Mouse (Mus musculus): ENCODE measurements at regions not wholly inside any gene's neighbourhood (a gene's known extent, or its start where the extent isn't known, plus 50 kb on each side); places are given as distances from the start of the nearest gene placed in this dataset.

DNA sequence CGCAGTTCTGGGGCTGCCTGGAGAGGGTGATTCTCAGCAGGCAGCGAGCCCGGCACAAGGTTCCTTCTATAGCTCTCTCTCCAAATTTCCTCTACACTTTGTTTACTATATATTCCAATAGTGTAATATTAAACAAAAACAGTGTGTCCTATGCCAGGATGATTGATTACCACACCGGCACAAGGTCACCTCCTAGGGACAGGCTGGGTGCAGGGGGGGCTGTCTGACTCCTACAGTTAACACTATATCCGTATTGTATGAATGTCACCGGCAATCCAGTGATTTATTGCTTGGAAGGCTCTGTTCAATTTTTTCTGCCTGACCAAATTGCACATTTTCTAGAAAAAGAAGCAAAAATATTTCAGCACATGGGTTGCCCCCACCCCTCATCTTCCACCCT lies 305.9 kb upstream of the Mgmt start:
- Histone ChIP-seq H3K9ac (replicated peaks; ENCODE audit: low read depth, low read length) (no peak overlapping the region), H3K27me3 (ENCODE audit: control insufficient read depth, insufficient read depth, low read length) (0 out of 2 replicates have a peak, but pooled peaks cover 3% of the 10 kb centered on the region), H3K4me3 (ENCODE audit: low read depth, low read length) (no peak overlapping the region), H3K4me1 (ENCODE audit: control insufficient read depth, insufficient read depth, low read length) (peaks cover 8% of the 10 kb centered on the region; the same call in 1 of the 2 replicates), H3K4me2 (replicated peaks; ENCODE audit: low read depth, low read length) (no peak overlapping the region), H3K9me3 (ENCODE audit: control insufficient read depth, low read depth, low read length) (no peaks in the 10 kb centered on the region), H3K27ac (ENCODE audit: low read length) (no peak overlapping the region), H3K36me3 (ENCODE audit: control insufficient read depth, insufficient read depth, low read length) (no peaks in the 10 kb centered on the region)
- ATAC-seq (ENCODE audit: insufficient number of reproducible peaks, insufficient read depth, low FRiP score, low read depth): no peak
- 38% methylated on average over 6 of the region's 6 CpGs for WGBS

DNA sequence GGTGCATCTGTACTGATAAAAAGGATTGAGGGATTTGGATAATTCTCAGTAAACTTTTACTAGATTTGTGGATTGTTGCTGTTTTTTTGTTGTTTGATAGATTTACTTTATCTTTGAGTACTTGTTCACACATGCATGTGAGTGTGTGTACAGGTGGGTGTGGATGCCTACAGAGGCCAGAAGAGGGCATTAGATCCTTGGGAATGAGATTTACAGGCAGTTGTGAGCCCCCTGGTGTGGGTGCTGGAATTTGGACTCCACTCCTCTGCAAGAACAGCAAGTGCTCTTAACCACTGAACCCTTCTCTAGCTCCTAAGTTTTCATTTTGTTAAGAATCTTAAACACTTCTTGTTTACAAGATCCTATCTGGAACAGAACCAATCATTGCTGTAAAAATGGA lies 303.5 kb upstream of the Mgmt start:
- Histone ChIP-seq H3K9me3 (ENCODE audit: control insufficient read depth, low read depth, low read length) (no peaks in the 10 kb centered on the region), H3K4me2 (replicated peaks; ENCODE audit: low read depth, low read length) (no peak overlapping the region), H3K27me3 (ENCODE audit: control insufficient read depth, insufficient read depth, low read length) (no peaks in the 10 kb centered on the region), H3K9ac (replicated peaks; ENCODE audit: low read depth, low read length) (no peak overlapping the region), H3K27ac (ENCODE audit: low read length) (no peak overlapping the region), H3K4me1 (ENCODE audit: control insufficient read depth, insufficient read depth, low read length) (peaks cover 8% of the 10 kb centered on the region; the same call in 1 of the 2 replicates), H3K36me3 (ENCODE audit: control insufficient read depth, insufficient read depth, low read length) (no peaks in the 10 kb centered on the region), H3K4me3 (ENCODE audit: low read depth, low read length) (no peak overlapping the region)
- no peak for ATAC-seq (ENCODE audit: insufficient number of reproducible peaks, insufficient read depth, low FRiP score, low read depth)

DNA sequence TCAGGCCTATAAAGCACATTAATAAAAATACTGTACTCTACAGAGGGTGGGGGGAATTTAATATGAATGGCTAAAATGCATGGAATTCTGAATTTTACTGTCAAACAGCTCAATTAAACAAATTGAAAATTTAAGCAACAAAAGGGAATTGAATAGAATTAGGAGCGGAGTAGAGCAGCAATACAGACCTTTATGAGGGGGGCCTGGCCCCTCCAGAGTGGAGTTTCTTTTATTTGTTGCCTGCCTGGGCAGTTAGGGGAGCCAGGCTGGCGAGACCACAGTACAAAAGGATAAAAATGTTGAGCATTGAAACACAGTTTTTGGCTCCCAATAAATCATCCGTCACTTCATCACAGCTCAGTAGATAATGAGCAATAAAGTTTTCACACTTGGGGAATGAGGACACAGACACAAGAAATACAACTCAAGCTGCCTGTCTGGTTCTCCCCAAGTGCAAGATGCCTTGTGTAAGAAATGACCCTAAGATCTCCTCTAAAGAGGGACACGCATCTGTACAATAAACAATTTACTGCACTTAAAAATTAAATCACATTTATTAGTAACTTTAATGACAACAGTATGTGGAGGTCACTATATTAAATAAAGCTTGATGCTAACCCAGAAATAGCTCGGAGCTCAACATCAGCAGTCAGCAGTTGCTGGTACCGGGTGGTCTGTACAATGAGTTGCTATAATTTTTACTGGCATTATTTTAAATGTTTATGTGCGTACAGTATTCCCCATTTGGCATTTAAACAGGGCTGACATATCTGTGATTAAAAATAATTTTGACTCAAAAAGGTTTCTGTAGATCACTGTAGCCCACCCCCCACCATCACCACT lies 286.9 kb upstream of the Mgmt start:
- Histone ChIP-seq H3K36me3 (ENCODE audit: control insufficient read depth, insufficient read depth, low read length) (no peaks in the 10 kb centered on the region), H3K4me3 (ENCODE audit: low read depth, low read length) (no peak overlapping the region), H3K4me2 (replicated peaks; ENCODE audit: low read depth, low read length) (no peak overlapping the region), H3K9ac (replicated peaks; ENCODE audit: low read depth, low read length) (no peak overlapping the region), H3K9me3 (ENCODE audit: control insufficient read depth, low read depth, low read length) (no peaks in the 10 kb centered on the region), H3K4me1 (ENCODE audit: control insufficient read depth, insufficient read depth, low read length) (no peaks in the 10 kb centered on the region), H3K27ac (ENCODE audit: low read length) (no peak overlapping the region), H3K27me3 (ENCODE audit: control insufficient read depth, insufficient read depth, low read length) (0 out of 2 replicates have a peak, but pooled peaks cover 3% of the 10 kb centered on the region)
- 73% methylated on average over 7 of the region's 7 CpGs for WGBS
- no peak for ATAC-seq (ENCODE audit: insufficient number of reproducible peaks, insufficient read depth, low FRiP score, low read depth)

DNA sequence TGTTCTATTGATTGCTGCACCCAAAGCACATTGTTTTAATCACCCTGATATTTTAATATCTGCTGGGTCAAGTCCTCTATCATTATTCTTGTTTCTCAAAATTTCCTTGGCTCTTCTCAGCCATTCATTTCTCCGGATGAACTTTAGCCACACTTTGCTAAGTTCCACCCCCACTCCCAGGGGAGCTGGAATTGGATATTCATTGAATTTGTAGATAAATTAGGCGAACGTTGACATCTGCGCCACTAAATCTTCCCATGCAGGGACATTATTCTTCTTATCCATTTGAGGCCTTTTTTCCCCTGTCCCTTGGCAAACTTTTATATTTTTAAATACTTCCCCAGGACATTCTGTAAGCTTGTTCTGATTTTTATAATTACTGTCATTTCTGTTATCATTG lies 280.9 kb upstream of the Mgmt start:
- Histone ChIP-seq H3K36me3 (ENCODE audit: control insufficient read depth, insufficient read depth, low read length) (no peaks in the 10 kb centered on the region), H3K4me3 (ENCODE audit: low read depth, low read length) (no peak overlapping the region), H3K27ac (ENCODE audit: low read length) (no peak overlapping the region), H3K9me3 (ENCODE audit: control insufficient read depth, low read depth, low read length) (no peaks in the 10 kb centered on the region), H3K4me1 (ENCODE audit: control insufficient read depth, insufficient read depth, low read length) (no peaks in the 10 kb centered on the region), H3K4me2 (replicated peaks; ENCODE audit: low read depth, low read length) (no peak overlapping the region), H3K9ac (replicated peaks; ENCODE audit: low read depth, low read length) (no peak overlapping the region), H3K27me3 (ENCODE audit: control insufficient read depth, insufficient read depth, low read length) (no peaks in the 10 kb centered on the region)
- ATAC-seq (ENCODE audit: insufficient number of reproducible peaks, insufficient read depth, low FRiP score, low read depth): no peak
- WGBS: 71% methylated on average over 4 of the region's 4 CpGs

DNA sequence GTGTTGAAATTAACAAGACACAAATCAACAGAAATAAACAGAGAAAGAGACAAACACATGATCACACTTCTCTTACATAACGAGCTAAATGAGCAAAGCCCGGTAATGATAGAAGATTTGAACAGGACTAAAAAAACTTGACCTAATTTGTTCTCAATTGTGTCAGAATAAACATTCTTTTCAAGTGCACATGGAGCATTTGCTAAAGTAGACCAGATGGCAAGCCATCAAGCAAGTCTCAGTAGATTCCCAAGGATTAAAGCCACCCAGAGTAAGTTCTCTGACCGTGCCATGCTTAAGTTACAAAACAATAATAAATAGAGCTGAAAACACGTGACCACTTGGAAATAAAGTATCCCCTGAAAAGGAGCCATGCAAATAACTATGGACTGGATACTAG lies 269.9 kb upstream of the Mgmt start:
- H3K4me1 ChIP-seq (ENCODE audit: control insufficient read depth, insufficient read depth, low read length): no peaks in the 10 kb centered on the region
- no peaks in the 10 kb centered on the region for H3K27me3 ChIP-seq (ENCODE audit: control insufficient read depth, insufficient read depth, low read length)
- H3K36me3 ChIP-seq (ENCODE audit: control insufficient read depth, insufficient read depth, low read length): no peaks in the 10 kb centered on the region
- no peak overlapping the region for H3K9ac ChIP-seq (replicated peaks; ENCODE audit: low read depth, low read length)
- WGBS: 53% methylated on average over 4 of the region's 4 CpGs
- no peak overlapping the region for H3K27ac ChIP-seq (ENCODE audit: low read length)
- no peak overlapping the region for H3K4me3 ChIP-seq (ENCODE audit: low read depth, low read length)
- no peaks in the 10 kb centered on the region for H3K9me3 ChIP-seq (ENCODE audit: control insufficient read depth, low read depth, low read length)
- H3K4me2 ChIP-seq (replicated peaks; ENCODE audit: low read depth, low read length): no peak overlapping the region
- ATAC-seq (ENCODE audit: insufficient number of reproducible peaks, insufficient read depth, low FRiP score, low read depth): no peak

DNA sequence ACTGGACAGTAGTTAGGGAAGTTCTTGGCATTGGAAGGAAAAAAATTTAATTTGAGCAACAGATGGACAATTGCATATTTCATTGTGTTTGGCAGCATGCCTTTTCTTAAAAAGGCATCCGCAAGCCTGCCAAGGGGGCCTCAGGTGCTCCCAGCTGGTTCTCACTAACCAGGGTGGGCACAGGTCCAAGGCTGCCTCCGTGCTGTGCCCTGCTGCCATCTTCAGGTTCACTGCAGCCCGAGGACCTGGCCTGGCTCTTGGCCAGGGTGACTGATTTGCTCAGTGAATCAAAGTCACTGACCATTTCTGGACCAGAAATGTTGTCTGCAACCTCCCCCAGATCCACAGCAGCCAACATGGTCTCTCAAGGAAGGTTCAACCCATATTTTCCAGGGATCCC lies 263.3 kb upstream of the Mgmt start:
- H3K27me3 ChIP-seq (ENCODE audit: control insufficient read depth, insufficient read depth, low read length): no peaks in the 10 kb centered on the region
- no peaks in the 10 kb centered on the region for H3K36me3 ChIP-seq (ENCODE audit: control insufficient read depth, insufficient read depth, low read length)
- H3K9me3 ChIP-seq (ENCODE audit: control insufficient read depth, low read depth, low read length): no peaks in the 10 kb centered on the region
- H3K4me2 ChIP-seq (replicated peaks; ENCODE audit: low read depth, low read length): no peak overlapping the region
- no peak overlapping the region for H3K9ac ChIP-seq (replicated peaks; ENCODE audit: low read depth, low read length)
- H3K4me1 ChIP-seq (ENCODE audit: control insufficient read depth, insufficient read depth, low read length): no peaks in the 10 kb centered on the region
- H3K27ac ChIP-seq (ENCODE audit: low read length): no peak overlapping the region
- ATAC-seq (ENCODE audit: insufficient number of reproducible peaks, insufficient read depth, low FRiP score, low read depth): no peak
- WGBS: 43% methylated on average over 3 of the region's 3 CpGs
- H3K4me3 ChIP-seq (ENCODE audit: low read depth, low read length): no peak overlapping the region

DNA sequence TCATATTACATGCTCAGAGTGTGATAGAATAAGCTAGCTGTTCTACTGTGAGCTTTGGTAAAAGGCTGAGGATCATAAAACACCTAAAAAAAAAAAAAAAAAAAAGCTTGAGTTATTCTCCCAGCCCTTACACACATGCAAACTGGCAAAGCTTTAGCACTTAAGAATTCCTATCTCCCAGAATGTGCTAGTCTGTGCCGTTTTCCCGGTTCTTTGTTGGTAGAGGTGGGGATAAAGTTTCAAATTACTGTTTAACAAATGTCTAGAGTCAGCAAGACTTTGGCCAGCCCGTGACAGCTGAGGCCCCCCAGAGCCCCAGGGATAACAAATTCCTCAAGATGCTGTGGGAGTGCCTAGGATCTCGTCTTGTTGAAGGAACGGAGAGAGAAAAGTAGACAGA lies 254.3 kb upstream of the Mgmt start:
- no peaks in the 10 kb centered on the region for H3K9me3 ChIP-seq (ENCODE audit: control insufficient read depth, low read depth, low read length)
- no peak overlapping the region for H3K4me2 ChIP-seq (replicated peaks; ENCODE audit: low read depth, low read length)
- H3K4me1 ChIP-seq (ENCODE audit: control insufficient read depth, insufficient read depth, low read length): peaks cover 4% of the 10 kb centered on the region; the same call in 1 of the 2 replicates
- no peaks in the 10 kb centered on the region for H3K27me3 ChIP-seq (ENCODE audit: control insufficient read depth, insufficient read depth, low read length)
- 8% methylated on average over 5 of the region's 5 CpGs for WGBS
- H3K36me3 ChIP-seq (ENCODE audit: control insufficient read depth, insufficient read depth, low read length): no peaks in the 10 kb centered on the region
- no peak overlapping the region for H3K27ac ChIP-seq (ENCODE audit: low read length)
- no peak overlapping the region for H3K9ac ChIP-seq (replicated peaks; ENCODE audit: low read depth, low read length)
- no peak overlapping the region for H3K4me3 ChIP-seq (ENCODE audit: low read depth, low read length)
- no peak for ATAC-seq (ENCODE audit: insufficient number of reproducible peaks, insufficient read depth, low FRiP score, low read depth)

DNA sequence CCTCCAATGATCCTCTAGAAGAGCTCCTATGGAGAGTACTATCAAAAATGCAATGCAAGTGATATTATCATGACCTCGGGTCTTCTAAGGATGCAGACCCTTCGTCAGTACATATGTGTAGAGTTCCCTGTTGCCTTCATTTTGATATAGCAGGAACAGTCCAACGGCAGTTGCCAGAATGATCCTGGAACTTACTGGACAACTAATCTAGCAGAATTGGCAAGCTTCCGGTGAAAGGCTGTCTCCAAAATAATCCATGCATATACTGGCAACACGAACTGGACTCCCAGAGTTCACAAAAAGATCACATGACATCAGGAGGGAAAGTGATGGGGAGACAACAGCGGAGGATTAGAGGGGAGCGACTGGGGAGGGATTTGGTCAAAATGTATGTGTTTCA lies 253.6 kb upstream of the Mgmt start:
- Histone ChIP-seq H3K27me3 (ENCODE audit: control insufficient read depth, insufficient read depth, low read length) (no peaks in the 10 kb centered on the region), H3K4me3 (ENCODE audit: low read depth, low read length) (no peak overlapping the region), H3K27ac (ENCODE audit: low read length) (no peak overlapping the region), H3K9ac (replicated peaks; ENCODE audit: low read depth, low read length) (no peak overlapping the region), H3K9me3 (ENCODE audit: control insufficient read depth, low read depth, low read length) (no peaks in the 10 kb centered on the region), H3K4me1 (ENCODE audit: control insufficient read depth, insufficient read depth, low read length) (peaks cover 4% of the 10 kb centered on the region; the same call in 1 of the 2 replicates), H3K4me2 (replicated peaks; ENCODE audit: low read depth, low read length) (no peak overlapping the region), H3K36me3 (ENCODE audit: control insufficient read depth, insufficient read depth, low read length) (no peaks in the 10 kb centered on the region)
- ATAC-seq (ENCODE audit: insufficient number of reproducible peaks, insufficient read depth, low FRiP score, low read depth): no peak
- 78% methylated on average over 7 of the region's 7 CpGs for WGBS

DNA sequence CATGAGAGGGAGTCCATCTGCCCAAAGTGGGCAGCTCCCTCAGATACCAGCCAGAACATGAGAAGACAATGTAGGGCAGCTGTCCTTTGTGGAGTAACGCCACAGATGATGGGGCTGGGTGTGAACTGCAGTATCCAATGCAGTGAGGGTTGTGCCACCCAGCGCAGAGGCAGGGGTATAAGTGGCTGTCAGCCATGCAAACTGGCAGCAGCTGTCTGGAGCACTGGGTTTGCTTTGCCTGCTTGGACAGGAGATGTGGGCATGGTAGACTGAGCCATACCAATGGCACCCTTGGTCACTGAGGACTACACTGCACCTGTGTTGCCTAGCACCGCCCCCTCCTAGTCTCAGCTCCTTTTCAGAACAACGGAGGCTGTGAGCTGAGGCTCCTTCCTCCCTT lies 244.6 kb upstream of the Mgmt start:
- Histone ChIP-seq H3K27ac (ENCODE audit: low read length) (no peak overlapping the region), H3K9me3 (ENCODE audit: control insufficient read depth, low read depth, low read length) (no peaks in the 10 kb centered on the region), H3K4me2 (replicated peaks; ENCODE audit: low read depth, low read length) (no peak overlapping the region), H3K9ac (replicated peaks; ENCODE audit: low read depth, low read length) (no peak overlapping the region), H3K36me3 (ENCODE audit: control insufficient read depth, insufficient read depth, low read length) (no peaks in the 10 kb centered on the region), H3K4me1 (ENCODE audit: control insufficient read depth, insufficient read depth, low read length) (no peaks in the 10 kb centered on the region), H3K4me3 (ENCODE audit: low read depth, low read length) (no peak overlapping the region), H3K27me3 (ENCODE audit: control insufficient read depth, insufficient read depth, low read length) (no peaks in the 10 kb centered on the region)
- ATAC-seq (ENCODE audit: insufficient number of reproducible peaks, insufficient read depth, low FRiP score, low read depth): no peak
- 90% methylated on average over 4 of the region's 4 CpGs for WGBS
